Mouse (Mus musculus): ENCODE measurements at regions not wholly inside any gene's neighbourhood (a gene's known extent, or its start where the extent isn't known, plus 50 kb on each side); places are given as distances from the start of the nearest gene placed in this dataset.

DNA sequence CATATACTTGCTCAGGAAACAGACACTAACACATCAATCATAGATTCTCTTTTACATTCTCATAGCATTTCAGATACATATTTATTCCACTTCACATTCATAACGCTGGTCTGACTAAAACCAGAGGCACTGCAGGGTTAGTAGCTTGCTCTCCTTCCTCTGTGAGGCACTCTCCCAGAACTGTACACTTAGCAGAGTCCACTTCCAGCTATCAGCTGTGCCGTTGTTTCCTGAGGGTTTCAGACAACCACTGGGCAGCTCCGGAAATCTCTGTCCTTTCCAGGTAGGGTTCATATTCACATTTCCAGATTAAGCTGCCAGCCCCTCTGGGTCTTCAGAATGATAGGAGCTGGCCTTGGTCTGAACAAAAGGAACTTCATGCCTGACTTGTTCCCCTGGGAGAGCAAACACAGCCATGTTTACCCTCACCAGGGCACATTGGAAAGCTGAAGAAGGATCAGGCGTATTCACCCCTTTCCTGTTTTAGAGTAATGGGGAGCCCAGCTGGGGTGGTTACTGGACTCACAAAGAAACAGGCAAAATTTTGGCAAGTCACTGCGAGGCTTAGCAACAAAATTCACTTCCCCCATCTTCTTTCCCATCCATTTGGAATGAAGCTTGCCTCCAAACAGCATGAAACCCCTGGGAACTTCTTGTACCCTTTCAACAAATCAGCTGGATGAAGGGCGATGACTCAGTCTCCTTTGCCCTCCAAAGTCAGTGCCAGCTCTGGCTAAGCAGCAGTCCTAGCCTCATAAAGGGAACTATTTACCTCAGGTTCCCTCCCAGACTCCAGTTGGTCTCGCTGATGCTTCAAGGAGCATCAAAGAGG lies 622.0 kb downstream of the Sqor start:
- H3K27ac ChIP-seq = 0 out of 2 replicates have a peak overlapping the region, but pooled peaks have one; percentile 35
- no peaks in the 10 kb centered on the region for H3K36me3 ChIP-seq
- DNase-seq (ENCODE audit: low spot score) = no peak

DNA sequence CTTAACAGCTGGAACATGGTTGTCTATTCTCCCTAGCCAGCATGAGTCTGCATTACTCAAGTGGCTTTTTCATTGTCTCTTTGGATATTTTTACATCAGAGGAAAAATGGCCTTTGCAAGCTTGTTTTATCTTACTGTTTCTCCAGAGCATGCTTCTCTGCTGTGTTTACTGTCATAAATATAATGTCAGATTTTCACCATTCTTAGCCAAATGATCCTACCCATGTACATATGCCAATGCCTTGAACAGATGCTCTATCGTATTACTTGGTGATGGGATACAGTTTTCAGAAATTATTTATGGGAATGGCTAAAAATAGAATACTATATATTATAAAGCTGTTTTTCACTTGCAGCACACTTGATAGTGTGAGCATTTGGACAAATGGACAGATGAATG lies 625.9 kb downstream of the Sqor start:
- no peaks in the 10 kb centered on the region for H3K36me3 ChIP-seq
- no peak overlapping the region for H3K4me3 ChIP-seq
- WGBS = 93% methylated on average over 1 of the region's 1 CpGs
- H3K9me3 ChIP-seq = no peaks in the 10 kb centered on the region
- no peaks in the 10 kb centered on the region for H3K27me3 ChIP-seq (ENCODE audit: insufficient read depth, poor library complexity, severe bottlenecking)
- peaks cover 10% of the 10 kb centered on the region for H3K4me1 ChIP-seq (replicated peaks)
- no peak for DNase-seq (ENCODE audit: low spot score)
- H3K27ac ChIP-seq = no peak overlapping the region

More for the DNA sequence above, 622.0 kb downstream of the Sqor start:
- Histone ChIP-seq H3K4me3 (no peak overlapping the region), H3K9me3 (no peaks in the 10 kb centered on the region), H3K27me3 (ENCODE audit: insufficient read depth, poor library complexity, severe bottlenecking) (no peaks in the 10 kb centered on the region), H3K4me1 (replicated peaks) (peaks cover 15% of the 10 kb centered on the region)
- 73% methylated on average over 7 of the region's 7 CpGs for WGBS

DNA sequence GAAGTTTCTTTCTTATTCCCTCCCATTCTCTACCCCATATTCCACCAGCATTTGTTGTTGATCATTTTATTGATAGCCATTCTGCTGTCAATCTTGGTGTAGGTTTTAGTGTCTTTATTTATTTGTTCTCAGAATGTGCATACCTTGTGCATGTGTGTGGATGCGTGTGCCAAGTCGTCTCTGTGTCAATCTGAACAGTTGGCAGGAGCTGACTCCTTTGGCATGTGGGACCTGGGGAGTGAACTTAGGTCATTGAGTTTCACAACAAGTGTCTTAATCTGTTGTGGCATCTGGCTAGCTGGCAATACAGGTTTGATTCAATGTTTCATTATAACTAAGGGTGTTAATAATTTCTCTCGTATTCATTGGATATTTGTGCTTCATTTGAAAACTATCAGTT lies 629.3 kb downstream of the Sqor start:
- WGBS = 90% methylated on average over 3 of the region's 3 CpGs
- Histone ChIP-seq H3K4me1 (replicated peaks) (no peaks in the 10 kb centered on the region), H3K27ac (no peak overlapping the region), H3K9me3 (no peaks in the 10 kb centered on the region), H3K4me3 (no peak overlapping the region), H3K36me3 (no peaks in the 10 kb centered on the region), H3K27me3 (ENCODE audit: insufficient read depth, poor library complexity, severe bottlenecking) (no peaks in the 10 kb centered on the region)
- DNase-seq (ENCODE audit: low spot score) = no peak

DNA sequence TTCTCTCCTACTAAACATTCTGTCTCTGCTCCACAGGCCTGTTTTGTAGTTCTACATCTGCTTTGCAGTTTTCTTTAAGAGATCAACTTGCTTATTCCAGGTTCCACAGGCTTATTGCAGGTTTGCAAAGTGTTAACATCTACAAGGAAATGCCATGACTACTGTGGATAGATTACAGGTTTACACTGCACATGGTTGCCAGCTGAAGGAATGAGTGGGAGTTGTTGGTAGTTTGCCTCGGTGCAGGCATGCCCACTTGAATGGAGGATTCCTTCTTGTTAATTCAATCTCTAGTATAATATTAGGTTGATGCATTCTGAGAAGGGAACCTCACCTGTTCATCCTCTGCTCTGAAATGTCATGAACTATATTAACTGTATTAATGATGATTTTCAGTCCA lies 632.5 kb downstream of the Sqor start:
- no peaks in the 10 kb centered on the region for H3K36me3 ChIP-seq
- no peaks in the 10 kb centered on the region for H3K27me3 ChIP-seq (ENCODE audit: insufficient read depth, poor library complexity, severe bottlenecking)
- DNase-seq (ENCODE audit: low spot score) = no peak
- 76% methylated on average over 1 of the region's 1 CpGs for WGBS
- H3K9me3 ChIP-seq = no peaks in the 10 kb centered on the region
- no peak overlapping the region for H3K4me3 ChIP-seq
- H3K27ac ChIP-seq = no peak overlapping the region
- H3K4me1 ChIP-seq (replicated peaks) = no peaks in the 10 kb centered on the region

- Histone ChIP-seq H3K9me3 (no peaks in the 10 kb centered on the region), H3K27me3 (ENCODE audit: insufficient read depth, poor library complexity, severe bottlenecking) (no peaks in the 10 kb centered on the region), H3K36me3 (no peaks in the 10 kb centered on the region), H3K4me3 (no peak overlapping the region), H3K4me1 (replicated peaks) (no peaks in the 10 kb centered on the region), H3K27ac (no peak overlapping the region)
- no peak for DNase-seq (ENCODE audit: low spot score)
Observed at GRCm38 (mm10) chr2:123401064-123401463, 636.0 kb downstream of the Sqor start.

- no peak overlapping the region for H3K27ac ChIP-seq
- no peak for DNase-seq (ENCODE audit: low spot score)
- H3K27me3 ChIP-seq (ENCODE audit: insufficient read depth, poor library complexity, severe bottlenecking) = no peaks in the 10 kb centered on the region
- 75% methylated on average over 3 of the region's 3 CpGs for WGBS
- no peaks in the 10 kb centered on the region for H3K36me3 ChIP-seq
- no peaks in the 10 kb centered on the region for H3K4me1 ChIP-seq (replicated peaks)
- no peaks in the 10 kb centered on the region for H3K9me3 ChIP-seq
- no peak overlapping the region for H3K4me3 ChIP-seq
Observed at GRCm38 (mm10) chr2:123409075-123409474, 644.0 kb downstream of the Sqor start.

- H3K9me3 ChIP-seq = no peaks in the 10 kb centered on the region
- no peak overlapping the region for H3K27ac ChIP-seq
- H3K27me3 ChIP-seq (ENCODE audit: insufficient read depth, poor library complexity, severe bottlenecking) = no peaks in the 10 kb centered on the region
- no peaks in the 10 kb centered on the region for H3K36me3 ChIP-seq
- WGBS = 72% methylated on average over 5 of the region's 5 CpGs
- no peak overlapping the region for H3K4me3 ChIP-seq
- DNase-seq (ENCODE audit: low spot score) = no peak
- no peaks in the 10 kb centered on the region for H3K4me1 ChIP-seq (replicated peaks)
Observed at GRCm38 (mm10) chr2:123458034-123458677, 631.6 kb upstream of the Sema6d start.

GRCm38 (mm10) chr2:123473840-123474239 lies 615.9 kb upstream of the Sema6d start:
- Histone ChIP-seq H3K27ac (no peak overlapping the region), H3K27me3 (ENCODE audit: insufficient read depth, poor library complexity, severe bottlenecking) (no peaks in the 10 kb centered on the region), H3K4me3 (no peak overlapping the region), H3K36me3 (no peaks in the 10 kb centered on the region), H3K4me1 (replicated peaks) (no peaks in the 10 kb centered on the region), H3K9me3 (no peaks in the 10 kb centered on the region)
- no peak for DNase-seq (ENCODE audit: low spot score)
- 82% methylated on average over 2 of the region's 2 CpGs for WGBS

GRCm38 (mm10) chr2:123486681-123487080 lies 603.1 kb upstream of the Sema6d start:
- Histone ChIP-seq H3K27ac (no peak overlapping the region), H3K4me1 (replicated peaks) (no peaks in the 10 kb centered on the region), H3K27me3 (ENCODE audit: insufficient read depth, poor library complexity, severe bottlenecking) (no peaks in the 10 kb centered on the region), H3K4me3 (no peak overlapping the region), H3K9me3 (no peaks in the 10 kb centered on the region), H3K36me3 (no peaks in the 10 kb centered on the region)
- no peak for DNase-seq (ENCODE audit: low spot score)
- 57% methylated on average over 1 of the region's 1 CpGs for WGBS

DNA sequence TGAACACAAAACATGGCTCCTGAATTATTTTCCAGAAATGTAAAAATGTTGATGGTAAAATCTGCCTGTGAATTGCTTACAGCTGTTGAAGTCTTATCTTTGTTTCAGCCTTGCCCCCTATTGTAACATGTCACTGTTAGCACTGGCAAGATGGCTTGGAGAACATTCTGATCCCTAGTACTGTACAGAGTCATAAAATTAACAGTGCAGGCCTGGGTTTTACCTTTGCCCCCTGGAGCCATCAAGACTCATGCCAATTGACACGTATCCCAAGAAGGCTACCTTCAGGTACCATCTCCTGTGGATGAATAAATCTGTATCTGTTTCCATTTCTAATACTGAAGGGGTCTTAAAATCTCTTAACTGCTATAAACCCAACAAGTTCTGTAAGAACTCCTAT lies 583.6 kb upstream of the Sema6d start:
- no peaks in the 10 kb centered on the region for H3K27me3 ChIP-seq (ENCODE audit: insufficient read depth, poor library complexity, severe bottlenecking)
- no peaks in the 10 kb centered on the region for H3K4me1 ChIP-seq (replicated peaks)
- H3K36me3 ChIP-seq = no peaks in the 10 kb centered on the region
- DNase-seq (ENCODE audit: low spot score) = no peak
- 75% methylated on average over 1 of the region's 1 CpGs for WGBS
- H3K9me3 ChIP-seq = no peaks in the 10 kb centered on the region
- H3K4me3 ChIP-seq = no peak overlapping the region
- H3K27ac ChIP-seq = no peak overlapping the region

- no peak overlapping the region for H3K4me3 ChIP-seq
- no peak overlapping the region for H3K27ac ChIP-seq
- no peaks in the 10 kb centered on the region for H3K36me3 ChIP-seq
- H3K27me3 ChIP-seq (ENCODE audit: insufficient read depth, poor library complexity, severe bottlenecking) = no peaks in the 10 kb centered on the region
- no peaks in the 10 kb centered on the region for H3K9me3 ChIP-seq
- no peaks in the 10 kb centered on the region for H3K4me1 ChIP-seq (replicated peaks)
- DNase-seq (ENCODE audit: low spot score) = no peak
Observed at GRCm38 (mm10) chr2:123507095-123507494, 582.7 kb upstream of the Sema6d start.

DNA sequence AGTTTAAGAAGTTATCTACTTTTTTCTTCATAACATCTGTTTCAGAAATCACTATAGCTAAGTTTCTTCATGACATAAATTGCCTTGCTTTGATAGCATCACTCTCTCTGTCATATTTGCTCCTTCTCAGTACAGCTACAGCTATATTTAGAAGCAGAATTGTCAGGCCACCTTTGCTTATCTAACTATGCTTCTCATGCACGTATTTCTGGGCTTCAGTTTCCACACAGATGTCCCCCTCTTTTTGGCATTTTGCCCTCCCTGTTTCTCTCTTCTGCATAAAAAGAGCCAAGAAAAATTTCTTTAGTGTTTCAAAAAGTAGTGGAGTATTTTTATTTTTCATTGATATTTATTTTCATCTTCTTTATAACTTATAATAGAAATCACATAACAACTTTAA lies 560.9 kb upstream of the Sema6d start:
- Histone ChIP-seq H3K27me3 (ENCODE audit: insufficient read depth, poor library complexity, severe bottlenecking) (no peaks in the 10 kb centered on the region), H3K9me3 (no peaks in the 10 kb centered on the region), H3K4me1 (replicated peaks) (no peaks in the 10 kb centered on the region), H3K36me3 (no peaks in the 10 kb centered on the region), H3K4me3 (no peak overlapping the region), H3K27ac (no peak overlapping the region)
- 76% methylated on average over 1 of the region's 1 CpGs for WGBS
- no peak for DNase-seq (ENCODE audit: low spot score)

DNA sequence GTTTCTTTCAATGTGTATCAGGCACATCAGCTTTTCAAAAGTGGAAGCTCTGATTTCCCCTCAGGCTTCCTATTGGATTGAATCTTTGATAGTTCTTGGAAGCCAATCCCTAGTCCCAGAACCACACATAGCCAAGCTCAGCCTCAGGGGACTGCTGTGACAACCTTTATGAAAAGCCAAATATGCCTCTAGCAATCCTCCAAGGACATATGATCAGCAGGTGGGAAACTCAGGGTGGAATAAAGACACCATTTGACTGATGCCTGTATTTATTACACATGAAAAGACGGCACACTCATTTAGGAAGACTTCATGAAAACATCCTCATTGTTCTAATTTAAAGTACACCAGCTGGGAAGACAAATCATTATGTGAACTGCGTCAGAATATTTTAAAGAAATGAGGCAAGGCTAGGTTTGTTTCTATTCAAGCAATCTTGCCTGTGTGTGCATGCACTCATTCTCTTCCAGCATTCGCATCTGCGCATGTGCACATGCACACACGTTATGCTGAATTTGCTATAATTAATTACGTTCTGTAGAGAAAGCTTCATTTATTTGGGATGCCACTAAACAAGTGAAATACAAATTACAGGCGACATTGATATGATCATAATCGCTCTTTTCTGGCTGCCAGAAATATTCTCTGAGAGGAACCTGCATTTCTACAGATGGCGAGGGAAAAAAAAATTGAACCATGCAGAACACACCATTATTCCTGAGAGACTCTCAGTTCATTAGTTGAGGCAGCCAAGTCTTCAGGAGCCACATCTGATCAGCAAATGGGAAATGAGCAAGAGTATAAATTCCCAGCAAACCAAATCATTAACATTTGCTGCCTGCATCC lies 556.6 kb upstream of the Sema6d start:
- Histone ChIP-seq H3K27me3 (ENCODE audit: insufficient read depth, poor library complexity, severe bottlenecking) (no peaks in the 10 kb centered on the region), H3K27ac (no peak overlapping the region), H3K4me1 (replicated peaks) (no peaks in the 10 kb centered on the region), H3K36me3 (no peaks in the 10 kb centered on the region), H3K9me3 (no peaks in the 10 kb centered on the region), H3K4me3 (no peak overlapping the region)
- no peak for DNase-seq (ENCODE audit: low spot score)
- 82% methylated on average over 9 of the region's 9 CpGs for WGBS
